Mouse (Mus musculus): ENCODE data around the gene Xdh. TPM values are rescaled to one million over a fixed set of nuclear protein-coding genes. Genes with fewer than 3 reads are reported as not detected.

Gene Xdh
- polyA plus RNA-seq, 1 experiment = 8.6 TPM

GRCm38 (mm10) chr17:73893207-73893606 is 56.8 kb downstream of the Xdh start:
- H3K4me3 ChIP-seq (ENCODE audit: insufficient read depth, low read length) = no peak overlapping the region
- H3K4me1 ChIP-seq (ENCODE audit: control insufficient read depth, insufficient read depth, low read length) = no peaks in the 10 kb centered on the region
- no peak for TF ChIP-seq POLR2A (IDR thresholded peaks at IDR 0.05; ENCODE audit: low read depth, low read length)
- TF ChIP-seq CTCF (IDR thresholded peaks at IDR 0.05; ENCODE audit: borderline replicate concordance, insufficient read depth, low read length) = no peak
- H3K27ac ChIP-seq (ENCODE audit: insufficient read depth, low read length) = peak overlapping the region; percentile 62

GRCm38 (mm10) chr17:73891590-73891989 is 58.4 kb downstream of the Xdh start:
- no peaks in the 10 kb centered on the region for H3K4me1 ChIP-seq (ENCODE audit: control insufficient read depth, insufficient read depth, low read length)
- no peak overlapping the region for H3K4me3 ChIP-seq (ENCODE audit: insufficient read depth, low read length)
- TF ChIP-seq CTCF (IDR thresholded peaks at IDR 0.05; ENCODE audit: borderline replicate concordance, insufficient read depth, low read length) (no peak), POLR2A (IDR thresholded peaks at IDR 0.05; ENCODE audit: low read depth, low read length) (no peak)
- H3K27ac ChIP-seq (ENCODE audit: insufficient read depth, low read length) = no peak overlapping the region

GRCm38 (mm10) chr17:73886071-73886785 is 63.8 kb downstream of the Xdh start:
- Histone ChIP-seq H3K27ac (ENCODE audit: insufficient read depth, low read length) (no peak overlapping the region), H3K4me1 (ENCODE audit: control insufficient read depth, insufficient read depth, low read length) (no peaks in the 10 kb centered on the region), H3K4me3 (ENCODE audit: insufficient read depth, low read length) (no peak overlapping the region)
- TF ChIP-seq POLR2A (IDR thresholded peaks at IDR 0.05; ENCODE audit: low read depth, low read length) (no peak), CTCF (IDR thresholded peaks at IDR 0.05; ENCODE audit: borderline replicate concordance, insufficient read depth, low read length) (no peak)

GRCm38 (mm10) chr17:73883332-73883731 is 66.7 kb downstream of the Xdh start:
- TF ChIP-seq POLR2A (IDR thresholded peaks at IDR 0.05; ENCODE audit: low read depth, low read length) (no peak), CTCF (IDR thresholded peaks at IDR 0.05; ENCODE audit: borderline replicate concordance, insufficient read depth, low read length) (no peak)

GRCm38 (mm10) chr17:73882194-73882593 is 67.8 kb downstream of the Xdh start:
- TF ChIP-seq CTCF (IDR thresholded peaks at IDR 0.05; ENCODE audit: borderline replicate concordance, insufficient read depth, low read length) = peak; percentile 95
- no peak for TF ChIP-seq POLR2A (IDR thresholded peaks at IDR 0.05; ENCODE audit: low read depth, low read length)
- Histone ChIP-seq H3K4me3 (ENCODE audit: insufficient read depth, low read length) (no peak overlapping the region), H3K27ac (ENCODE audit: insufficient read depth, low read length) (no peak overlapping the region), H3K4me1 (ENCODE audit: control insufficient read depth, insufficient read depth, low read length) (no peaks in the 10 kb centered on the region)

More at GRCm38 (mm10) chr17:73883332-73883731, 66.7 kb downstream of the Xdh start:
- H3K4me1 ChIP-seq (ENCODE audit: control insufficient read depth, insufficient read depth, low read length) = no peaks in the 10 kb centered on the region
- no peak overlapping the region for H3K4me3 ChIP-seq (ENCODE audit: insufficient read depth, low read length)
- H3K27ac ChIP-seq (ENCODE audit: insufficient read depth, low read length) = no peak overlapping the region

- no peaks in the 10 kb centered on the region for H3K4me1 ChIP-seq (ENCODE audit: control insufficient read depth, insufficient read depth, low read length)
Measured at GRCm38 (mm10) chr17:73881295-73881694, 68.7 kb downstream of the Xdh start.

GRCm38 (mm10) chr17:73880286-73880685 is 69.7 kb downstream of the Xdh start:
- TF ChIP-seq POLR2A (IDR thresholded peaks at IDR 0.05; ENCODE audit: low read depth, low read length) = no peak
- TF ChIP-seq CTCF (IDR thresholded peaks at IDR 0.05; ENCODE audit: borderline replicate concordance, insufficient read depth, low read length) = no peak
- Histone ChIP-seq H3K27ac (ENCODE audit: insufficient read depth, low read length) (no peak overlapping the region), H3K4me3 (ENCODE audit: insufficient read depth, low read length) (no peak overlapping the region), H3K4me1 (ENCODE audit: control insufficient read depth, insufficient read depth, low read length) (no peaks in the 10 kb centered on the region)

More at GRCm38 (mm10) chr17:73881295-73881694, 68.7 kb downstream of the Xdh start:
- H3K4me3 ChIP-seq (ENCODE audit: insufficient read depth, low read length) = no peak overlapping the region
- no peak overlapping the region for H3K27ac ChIP-seq (ENCODE audit: insufficient read depth, low read length)
- TF ChIP-seq POLR2A (IDR thresholded peaks at IDR 0.05; ENCODE audit: low read depth, low read length) = no peak
- TF ChIP-seq CTCF (IDR thresholded peaks at IDR 0.05; ENCODE audit: borderline replicate concordance, insufficient read depth, low read length) = no peak

- Histone ChIP-seq H3K27ac (ENCODE audit: insufficient read depth, low read length) (no peak overlapping the region), H3K4me1 (ENCODE audit: control insufficient read depth, insufficient read depth, low read length) (no peaks in the 10 kb centered on the region), H3K4me3 (ENCODE audit: insufficient read depth, low read length) (no peak overlapping the region)
- TF ChIP-seq CTCF (IDR thresholded peaks at IDR 0.05; ENCODE audit: borderline replicate concordance, insufficient read depth, low read length) (no peak), POLR2A (IDR thresholded peaks at IDR 0.05; ENCODE audit: low read depth, low read length) (no peak)
Measured at GRCm38 (mm10) chr17:73879262-73879916, 70.6 kb downstream of the Xdh start.

- Histone ChIP-seq H3K4me1 (ENCODE audit: control insufficient read depth, insufficient read depth, low read length) (no peaks in the 10 kb centered on the region), H3K4me3 (ENCODE audit: insufficient read depth, low read length) (no peak overlapping the region), H3K27ac (ENCODE audit: insufficient read depth, low read length) (no peak overlapping the region)
- TF ChIP-seq POLR2A (IDR thresholded peaks at IDR 0.05; ENCODE audit: low read depth, low read length) = no peak
- no peak for TF ChIP-seq CTCF (IDR thresholded peaks at IDR 0.05; ENCODE audit: borderline replicate concordance, insufficient read depth, low read length)
Measured at GRCm38 (mm10) chr17:73875674-73876073, 74.3 kb downstream of the Xdh start.

GRCm38 (mm10) chr17:73875268-73875667 is 74.7 kb downstream of the Xdh start:
- TF ChIP-seq CTCF (IDR thresholded peaks at IDR 0.05; ENCODE audit: borderline replicate concordance, insufficient read depth, low read length) = no peak
- TF ChIP-seq POLR2A (IDR thresholded peaks at IDR 0.05; ENCODE audit: low read depth, low read length) = no peak
- H3K27ac ChIP-seq (ENCODE audit: insufficient read depth, low read length) = no peak overlapping the region
- H3K4me3 ChIP-seq (ENCODE audit: insufficient read depth, low read length) = no peak overlapping the region
- no peaks in the 10 kb centered on the region for H3K4me1 ChIP-seq (ENCODE audit: control insufficient read depth, insufficient read depth, low read length)

All from embryonic fibroblast, embryonic 13.5 days (primary cell).